Mouse (Mus musculus) limb, embryonic 14.5 days (tissue): Measurements from ENCODE around the gene Gm49321. TPM values are rescaled to one million over a fixed set of nuclear protein-coding genes. Genes with fewer than 3 reads are reported as not detected.
A peak's percentile ranks its signal among the peaks of the same experiment; 100 is the strongest.

Source experiments
- ATAC-seq: fragments of 200-750 bp; cut with Nextera tagmentation; 2 replicates; pipeline ENCODE4 v1.8.0; 2017; ENCODE audit warnings: low read depth, moderate number of reproducible peaks, moderate TSS enrichment; ENCODE audit not compliant: low FRiP score
- DNase-seq: peaks from one replicate; pipeline ENCODE4 v3.0.0-alpha.2; 2015; ENCODE audit warnings: low spot score
- H3K27ac ChIP-seq: fragments of 300-500 bp; sonication (generic); replicated peaks from 2 replicates; pipeline ENCODE4 v1.5.1; 2014; ENCODE audit warnings: low read depth, mild to moderate bottlenecking, low read length, moderate library complexity, mixed read lengths
- H3K27me3 ChIP-seq: fragments of 300-500 bp; sonication (generic); 2 replicates; pipeline ENCODE4 v1.6.1; 2014; ENCODE audit warnings: low read length, mixed read lengths; ENCODE audit not compliant: control insufficient read depth, insufficient read depth
- H3K36me3 ChIP-seq: fragments of 300-500 bp; sonication (generic); 2 replicates; pipeline ENCODE4 v1.6.1; 2014; ENCODE audit warnings: mild to moderate bottlenecking, low read length, moderate library complexity, mixed read lengths; ENCODE audit not compliant: control insufficient read depth, insufficient read depth
- H3K4me1 ChIP-seq: fragments of 300-500 bp; sonication (generic); 2 replicates; pipeline ENCODE4 v1.6.1; 2014; ENCODE audit warnings: antibody characterized with exemption, low read length, mixed read lengths; ENCODE audit not compliant: control insufficient read depth, insufficient read depth
- H3K4me2 ChIP-seq: fragments of 300-500 bp; sonication (generic); replicated peaks from 2 replicates; pipeline ENCODE4 v1.6.1; 2014; ENCODE audit warnings: low read depth, mild to moderate bottlenecking, low read length, moderate library complexity; ENCODE audit not compliant: severe bottlenecking
- H3K4me3 ChIP-seq: fragments of 300-500 bp; sonication (generic); replicated peaks from 2 replicates; pipeline ENCODE4 v1.5.1; 2014; ENCODE audit warnings: low read length
- H3K9ac ChIP-seq: fragments of 300-500 bp; sonication (generic); 2 replicates; pipeline ENCODE4 v1.6.1; 2014; ENCODE audit warnings: mild to moderate bottlenecking, low read depth, low read length, moderate library complexity; ENCODE audit not compliant: severe bottlenecking
- H3K9me3 ChIP-seq: fragments of 300-500 bp; sonication (generic); 2 replicates; pipeline ENCODE4 v1.6.1; 2016; ENCODE audit warnings: low read length; ENCODE audit not compliant: control insufficient read depth
- POLR2A ChIP-seq: fragments of 200-500 bp; IDR thresholded peaks from 2 replicates; pipeline ENCODE4 v1.8.0; 2012; ENCODE audit warnings: inconsistent platforms, mild to moderate bottlenecking, moderate library complexity, borderline replicate concordance; ENCODE audit not compliant: insufficient read depth, insufficient read length; ENCODE audit errors: extremely low read depth
- WGBS: fragments of 180-500 bp; shearing (Covaris S2); extraction: QIAGEN DNeasy Blood & Tissue Kit; methylation state at CpG from one replicate; pipeline ENCODE4 v1.1.7; 2014; 5-methylcytosine and 5-hydroxymethylcytosine counted together
- polyA plus RNA-seq, 2 experiments: library from polyadenylated mRNA; depleted of rRNA in 1 of 2; stranded (reverse) in 1 of 2; unstranded in 1 of 2; fragments of >200 nt; fragmentation: Nextera tagmentation in 1 of 2; extraction: Ambion mirVana in 1 of 2; gene quantifications; 2 replicates each; pipeline versions ENCODE4 v1.2.1 to v1.2.3; 2012 to 2014

The Gm49321 gene
- polyA plus RNA-seq, 2 experiments, result 11.2 TPM; not detected in 1

DNA sequence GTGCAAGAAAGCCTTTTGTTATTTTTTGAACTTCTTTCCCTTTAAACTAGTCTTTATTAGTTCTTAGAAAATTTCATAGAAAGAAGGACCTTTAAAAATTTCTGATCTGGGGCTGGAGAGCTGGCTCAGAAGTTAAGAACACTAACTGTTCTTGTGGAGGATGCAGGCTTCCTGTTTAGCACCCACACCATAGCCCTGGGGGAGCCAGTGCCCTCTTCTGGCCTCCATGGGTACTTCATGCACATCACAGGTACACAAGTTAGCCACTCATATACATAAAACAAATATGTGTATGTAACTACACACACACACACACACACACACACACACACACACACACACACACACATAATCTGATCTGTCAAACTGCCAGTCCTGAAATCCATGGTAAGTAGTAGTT is 52.1 kb downstream of the Gm49321 start:
- Histone ChIP-seq H3K27ac (no peak overlapping the region), H3K9ac (no peak overlapping the region), H3K27me3 (no peaks in the 10 kb centered on the region), H3K4me2 (no peak overlapping the region), H3K9me3 (no peaks in the 10 kb centered on the region), H3K4me1 (no peaks in the 10 kb centered on the region), H3K4me3 (no peak overlapping the region), H3K36me3 (peaks cover 12% of the 10 kb centered on the region)
- ATAC-seq (no peak), DNase-seq (no peak)
- TF ChIP-seq POLR2A, result no peak

DNA sequence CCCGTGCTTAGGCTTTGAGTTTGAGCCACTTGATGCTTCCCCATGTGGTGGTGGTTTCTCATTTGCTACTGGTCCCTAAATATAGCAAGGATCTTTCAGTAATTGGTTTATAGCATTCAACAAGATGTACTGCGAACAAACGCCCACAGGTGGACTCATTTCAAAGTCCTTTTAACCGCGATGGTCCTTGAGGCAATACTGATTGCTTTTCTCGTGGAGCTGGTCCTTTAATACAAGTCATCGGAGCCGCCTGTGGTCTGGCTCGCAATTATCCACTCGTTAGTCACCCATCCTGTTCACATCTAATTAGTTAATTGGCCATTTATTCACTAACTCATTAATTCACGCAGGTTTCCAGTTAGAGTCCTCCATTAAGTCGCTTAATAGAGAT is 59.4 kb downstream of the Gm49321 start:
- TF ChIP-seq POLR2A, result no peak
- Histone ChIP-seq H3K27me3 (peaks cover 17% of the 10 kb centered on the region; the same call in 1 of the 2 replicates), H3K9me3 (no peaks in the 10 kb centered on the region), H3K27ac (no peak overlapping the region), H3K4me2 (no peak overlapping the region), H3K4me1 (peaks cover 5% of the 10 kb centered on the region), H3K4me3 (peak overlapping the region; percentile 59; the same call in 1 of the 2 replicates), H3K36me3 (no peaks in the 10 kb centered on the region), H3K9ac (no peak overlapping the region)
- ATAC-seq (no peak), DNase-seq (no peak)
- 37% methylated on average over 12 of the region's 12 CpGs for WGBS

DNA sequence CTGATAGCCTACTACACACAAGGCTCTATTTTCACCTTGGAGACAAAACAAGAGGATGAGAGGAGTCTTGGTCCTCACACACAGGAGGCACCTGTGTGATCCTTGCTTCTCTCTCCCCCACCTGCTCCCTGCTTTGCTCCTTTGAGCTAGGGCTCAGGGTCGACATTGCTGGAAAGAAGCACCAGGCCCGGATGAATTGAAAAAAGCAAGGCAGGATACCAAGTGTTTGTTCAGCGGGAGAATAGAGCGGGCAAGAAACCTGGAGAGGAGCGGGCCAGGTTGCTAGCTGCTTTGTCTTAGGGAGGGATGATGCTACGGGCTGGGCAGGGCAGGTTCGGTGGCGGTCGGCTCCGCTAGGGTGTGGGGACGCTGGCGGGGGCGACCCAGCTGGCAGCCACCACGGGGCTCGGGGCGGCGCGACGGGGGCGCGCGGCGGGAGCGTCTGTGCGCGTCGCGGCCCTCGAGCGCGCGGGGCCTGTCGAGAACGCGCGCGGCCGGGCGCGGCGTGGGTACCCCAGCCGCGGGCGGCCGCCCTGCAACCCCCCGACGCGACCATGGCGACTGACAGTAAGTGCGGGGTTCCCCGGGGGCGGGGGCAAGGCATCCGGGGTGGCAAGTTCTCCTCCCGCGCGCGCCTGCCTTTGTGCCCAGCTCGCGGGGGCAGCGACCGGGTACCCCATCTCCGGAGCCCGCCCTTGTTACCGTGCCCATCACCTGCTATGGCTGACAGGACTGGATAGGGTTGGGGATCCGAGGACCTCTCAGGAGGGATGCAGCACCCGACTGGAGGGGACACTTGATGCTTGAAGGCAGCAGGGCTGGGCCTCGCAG is 60.1 kb downstream of the Gm49321 start, which contains the start of gene Syt16:
Gene Syt16, plus strand, starts transcription at position 365 of the 831 bp plus-strand sequence.
- 0 out of 2 replicates have a peak, but pooled peaks have one; percentile 30 for ATAC-seq
- H3K4me2 ChIP-seq, result peak within 1 kb of the TSS; percentile 84
- H3K9ac ChIP-seq, result peak within 1 kb of the TSS; percentile 78
- H3K4me3 ChIP-seq, result peak within 1 kb of the TSS; percentile 59
- WGBS, result 3% methylated on average over 31 of the region's 67 CpGs
- DNase-seq, result no peak
- no peaks in the 10 kb centered on the region for H3K36me3 ChIP-seq
- peaks cover 5% of the 10 kb centered on the region for H3K4me1 ChIP-seq
- TF ChIP-seq POLR2A, result no peak
- no peak within 1 kb of the TSS for H3K27ac ChIP-seq
- no peaks in the 10 kb centered on the region for H3K9me3 ChIP-seq
- peaks cover 17% of the 10 kb centered on the region; the same call in 1 of the 2 replicates for H3K27me3 ChIP-seq

DNA sequence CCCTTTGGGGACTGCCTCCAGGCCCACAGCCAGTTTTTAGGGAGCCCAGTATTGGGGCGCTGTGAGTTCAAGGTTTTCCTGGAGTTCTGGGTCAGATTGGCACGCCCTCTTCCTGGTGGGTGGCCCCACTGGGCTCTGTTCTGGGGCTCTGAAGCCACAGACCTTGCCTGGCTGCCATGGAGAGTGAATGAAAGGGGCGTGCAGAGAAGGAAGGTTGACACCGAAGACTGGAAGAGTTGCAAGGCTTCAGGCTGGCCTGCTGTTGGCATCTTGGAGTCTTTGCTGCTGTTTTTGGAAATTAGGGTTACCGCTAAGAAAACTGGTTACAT is 60.6 kb downstream of the Gm49321 start:
- peaks cover 5% of the 10 kb centered on the region for H3K4me1 ChIP-seq
- peak overlapping the region; percentile 59 for H3K4me3 ChIP-seq
- no peak for TF ChIP-seq POLR2A
- 0 out of 2 replicates have a peak, but pooled peaks have one; percentile 26 for ATAC-seq
- peaks cover 17% of the 10 kb centered on the region; the same call in 1 of the 2 replicates for H3K27me3 ChIP-seq
- H3K36me3 ChIP-seq, result no peaks in the 10 kb centered on the region
- peak overlapping the region; percentile 78 for H3K9ac ChIP-seq
- DNase-seq, result no peak
- H3K27ac ChIP-seq, result no peak overlapping the region
- 38% methylated on average over 5 of the region's 5 CpGs for WGBS
- H3K4me2 ChIP-seq, result peak overlapping the region; percentile 84
- H3K9me3 ChIP-seq, result no peaks in the 10 kb centered on the region

DNA sequence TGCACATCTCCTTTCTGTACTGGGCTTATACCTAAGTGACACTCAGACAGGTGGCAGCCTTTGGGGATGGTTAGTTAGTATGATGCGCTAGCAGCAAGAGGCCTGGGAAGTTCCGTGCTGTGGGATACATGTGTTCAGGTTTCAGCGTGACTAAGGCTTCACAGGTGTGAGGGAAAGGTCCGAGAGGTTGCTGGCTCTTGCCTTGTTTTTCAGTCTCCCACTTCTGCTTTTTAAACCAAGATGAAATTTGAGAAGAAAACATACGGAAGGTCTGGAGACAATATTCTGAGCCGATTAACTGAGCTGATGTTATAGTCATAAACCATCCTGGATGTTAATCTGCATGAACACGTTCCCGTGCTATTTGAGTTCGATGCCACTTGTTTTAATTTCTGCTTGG is 65.0 kb downstream of the Gm49321 start:
- no peaks in the 10 kb centered on the region for H3K9me3 ChIP-seq
- H3K9ac ChIP-seq, result no peak overlapping the region
- H3K4me1 ChIP-seq, result peaks cover 5% of the 10 kb centered on the region
- 63% methylated on average over 9 of the region's 9 CpGs for WGBS
- ATAC-seq, result no peak
- H3K4me2 ChIP-seq, result no peak overlapping the region
- DNase-seq, result no peak
- H3K27ac ChIP-seq, result no peak overlapping the region
- no peaks in the 10 kb centered on the region for H3K36me3 ChIP-seq
- H3K4me3 ChIP-seq, result no peak overlapping the region
- 0 out of 2 replicates have a peak, but pooled peaks cover 7% of the 10 kb centered on the region for H3K27me3 ChIP-seq
- no peak for TF ChIP-seq POLR2A
